Mouse (Mus musculus) thymus, adult 2 months (tissue): ENCODE measurements around the gene Efcab10.

Experiments
- CTCF ChIP-seq: fragments of 200-500 bp; IDR thresholded peaks from 2 replicates; pipeline ENCODE4 v1.5.1; 2012; ENCODE audit warnings: mild to moderate bottlenecking, control low read depth, low read length, moderate library complexity, borderline replicate concordance; ENCODE audit not compliant: control insufficient read depth, poor library complexity, insufficient read depth; ENCODE audit errors: extremely low read depth
- POLR2A ChIP-seq: fragments of 200-500 bp; IDR thresholded peaks from 2 replicates; pipeline ENCODE4 v1.6.1; 2012; ENCODE audit warnings: mild to moderate bottlenecking, low read length, control low read depth, moderate library complexity; ENCODE audit not compliant: control insufficient read depth, poor library complexity, insufficient read depth; ENCODE audit errors: extremely low read depth

GRCm38 (mm10) chr12:33345773-33346435 is 48.8 kb upstream of the Efcab10 start:
- TF ChIP-seq POLR2A (no peak), CTCF (no peak)
